Mouse (Mus musculus): Measurements from ENCODE around the gene Cby3. TPM values are rescaled to one million over a fixed set of nuclear protein-coding genes. Genes with fewer than 3 reads are reported as not detected.

Gene Cby3
- polyA plus RNA-seq, 1 experiment from 2014 or later = 0.21 TPM

DNA sequence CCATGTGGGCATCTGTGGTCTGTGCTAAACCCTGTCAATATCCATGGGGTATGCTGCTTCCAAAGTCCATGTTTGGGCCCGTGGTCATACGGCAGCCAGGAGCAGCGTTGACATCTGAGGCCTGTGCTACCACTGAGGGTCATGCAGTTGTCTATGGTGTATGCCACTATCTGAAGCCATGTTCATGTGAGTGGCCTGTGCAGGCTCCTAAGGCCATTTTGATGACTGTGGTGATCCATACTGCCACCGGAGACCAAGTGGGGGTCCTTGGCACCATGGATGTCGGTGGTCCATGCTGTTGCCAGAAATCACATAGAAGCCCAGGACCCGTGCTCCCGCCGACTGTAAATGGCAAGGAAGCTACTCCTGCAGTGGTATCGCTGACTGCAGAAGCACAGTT, 13.3 kb downstream of the Cby3 start:
- Histone ChIP-seq H3K9ac (replicated peaks) (no peak overlapping the region), H3K4me2 (ENCODE audit: low read depth, low read length) (no peak overlapping the region), H3K4me1 (ENCODE audit: insufficient read depth) (0 out of 2 replicates have a peak, but pooled peaks cover 6% of the 10 kb centered on the region), H3K9me3 (ENCODE audit: low read length) (no peaks in the 10 kb centered on the region), H3K4me3 (ENCODE audit: low read depth, low read length) (no peak overlapping the region), H3K36me3 (replicated peaks; ENCODE audit: insufficient read depth, low read length) (no peaks in the 10 kb centered on the region), H3K27ac (ENCODE audit: low read depth) (no peak overlapping the region), H3K27me3 (ENCODE audit: insufficient read depth, low read length) (no peaks in the 10 kb centered on the region)
- TF ChIP-seq CTCF (IDR thresholded peaks at IDR 0.05; ENCODE audit: low read depth) (no peak), EP300 (IDR thresholded peaks at IDR 0.05; ENCODE audit: low read depth) (no peak)
- DNase-seq (no peak), ATAC-seq (peak; percentile 40; the same call in 1 of the 2 replicates)
- 75% methylated on average over 9 of the region's 9 CpGs for WGBS (ENCODE audit: insufficient replicate concordance)

DNA sequence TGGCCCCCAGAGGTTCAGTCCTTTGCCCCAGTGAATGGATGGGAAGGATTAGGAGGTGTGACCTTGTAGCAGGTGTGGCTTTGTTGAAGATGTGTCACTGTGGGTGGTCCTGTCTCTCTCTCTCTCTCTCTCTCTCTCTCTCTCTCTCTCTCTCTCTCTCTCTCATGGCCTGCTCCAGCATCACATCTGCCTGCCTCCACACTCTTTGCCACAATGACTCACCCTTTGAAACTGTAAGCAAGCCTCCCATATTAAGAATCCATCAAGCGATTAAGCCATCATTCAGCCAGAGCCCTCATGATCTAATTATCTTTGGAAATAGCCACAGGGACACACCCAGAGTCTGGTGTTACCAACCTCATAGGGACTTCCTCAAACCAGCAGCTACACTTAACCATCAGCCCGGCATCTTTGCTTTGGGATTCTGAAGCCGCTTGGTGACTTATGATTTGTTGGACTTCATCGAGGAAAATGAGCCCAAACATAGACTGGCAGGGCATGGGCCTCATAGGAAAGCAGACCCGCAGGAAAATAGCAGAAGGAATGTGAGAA, 15.2 kb downstream of the Cby3 start:
- Histone ChIP-seq H3K27ac (ENCODE audit: low read depth) (no peak overlapping the region), H3K36me3 (replicated peaks; ENCODE audit: insufficient read depth, low read length) (no peaks in the 10 kb centered on the region), H3K27me3 (ENCODE audit: insufficient read depth, low read length) (no peaks in the 10 kb centered on the region), H3K4me1 (ENCODE audit: insufficient read depth) (0 out of 2 replicates have a peak, but pooled peaks cover 6% of the 10 kb centered on the region), H3K9me3 (ENCODE audit: low read length) (no peaks in the 10 kb centered on the region), H3K4me3 (ENCODE audit: low read depth, low read length) (no peak overlapping the region), H3K4me2 (ENCODE audit: low read depth, low read length) (no peak overlapping the region), H3K9ac (replicated peaks) (no peak overlapping the region)
- WGBS (ENCODE audit: insufficient replicate concordance) = 68% methylated on average over 5 of the region's 5 CpGs
- DNase-seq (no peak), ATAC-seq (no peak)
- TF ChIP-seq CTCF (IDR thresholded peaks at IDR 0.05; ENCODE audit: low read depth) = no peak
- no peak for TF ChIP-seq EP300 (IDR thresholded peaks at IDR 0.05; ENCODE audit: low read depth)

DNA sequence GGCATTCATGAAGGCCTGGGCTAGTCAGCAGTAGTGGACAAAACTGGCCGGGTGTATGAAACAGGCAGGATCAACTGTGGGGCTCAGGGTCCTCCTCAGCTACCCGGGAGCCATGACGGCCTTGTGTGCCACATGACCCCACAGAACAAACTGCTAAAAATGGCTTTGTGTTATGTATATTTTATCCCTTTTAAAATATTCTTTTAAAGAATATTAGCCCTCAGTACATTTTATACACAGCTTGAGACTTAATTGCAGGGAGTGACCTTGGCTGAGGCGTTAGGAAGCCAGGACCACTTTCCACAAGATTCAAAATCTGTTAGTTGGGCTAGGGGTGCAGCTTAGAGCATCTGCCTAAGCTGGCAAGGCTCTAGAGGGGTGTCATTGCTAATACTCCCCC, 16.7 kb downstream of the Cby3 start:
- 64% methylated on average over 4 of the region's 4 CpGs for WGBS (ENCODE audit: insufficient replicate concordance)
- peak overlapping the region; percentile 45; the same call in 1 of the 2 replicates for H3K4me3 ChIP-seq (ENCODE audit: low read depth, low read length)
- peak overlapping the region; percentile 70 for H3K4me2 ChIP-seq (ENCODE audit: low read depth, low read length)
- DNase-seq (no peak), ATAC-seq (no peak)
- peak overlapping the region; percentile 58; the same call in 1 of the 2 replicates for H3K9ac ChIP-seq (replicated peaks)
- 0 out of 2 replicates have a peak, but pooled peaks cover 6% of the 10 kb centered on the region for H3K4me1 ChIP-seq (ENCODE audit: insufficient read depth)
- H3K27ac ChIP-seq (ENCODE audit: low read depth) = no peak overlapping the region
- no peaks in the 10 kb centered on the region for H3K27me3 ChIP-seq (ENCODE audit: insufficient read depth, low read length)
- no peaks in the 10 kb centered on the region for H3K36me3 ChIP-seq (replicated peaks; ENCODE audit: insufficient read depth, low read length)
- H3K9me3 ChIP-seq (ENCODE audit: low read length) = no peaks in the 10 kb centered on the region
- no peak for TF ChIP-seq EP300 (IDR thresholded peaks at IDR 0.05; ENCODE audit: low read depth)
- TF ChIP-seq CTCF (IDR thresholded peaks at IDR 0.05; ENCODE audit: low read depth) = no peak

DNA sequence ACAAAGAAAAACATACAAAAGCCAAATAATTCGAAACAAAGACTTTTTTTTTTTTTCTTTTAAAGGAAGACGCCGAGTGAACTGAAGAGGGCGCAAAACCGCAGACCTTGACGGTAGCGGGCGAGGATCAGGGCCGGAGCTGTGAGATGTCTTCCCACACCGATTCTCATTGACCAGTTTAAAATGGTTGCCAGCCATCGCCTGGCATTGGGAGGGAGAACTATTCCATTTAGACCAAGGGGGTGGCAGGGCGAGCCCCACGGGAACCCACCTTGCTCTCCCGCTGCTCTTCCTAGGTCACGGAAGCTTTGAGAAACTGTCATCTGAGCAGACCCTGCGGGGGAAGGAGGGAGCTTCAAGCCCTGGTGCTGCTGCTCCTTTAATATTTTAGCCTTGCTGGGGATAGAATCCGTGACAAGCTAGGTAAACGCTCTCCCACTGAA, 17.2 kb downstream of the Cby3 start:
- Histone ChIP-seq H3K4me2 (ENCODE audit: low read depth, low read length) (peak overlapping the region; percentile 70), H3K9me3 (ENCODE audit: low read length) (no peaks in the 10 kb centered on the region), H3K9ac (replicated peaks) (peak overlapping the region; percentile 58), H3K27ac (ENCODE audit: low read depth) (no peak overlapping the region), H3K27me3 (ENCODE audit: insufficient read depth, low read length) (no peaks in the 10 kb centered on the region), H3K4me3 (ENCODE audit: low read depth, low read length) (peak overlapping the region; percentile 45), H3K4me1 (ENCODE audit: insufficient read depth) (peaks cover 9% of the 10 kb centered on the region), H3K36me3 (replicated peaks; ENCODE audit: insufficient read depth, low read length) (no peaks in the 10 kb centered on the region)
- peak; percentile 72 for DNase-seq
- ATAC-seq = peak; percentile 48; the same call in 1 of the 2 replicates
- TF ChIP-seq EP300 (IDR thresholded peaks at IDR 0.05; ENCODE audit: low read depth) (no peak), CTCF (IDR thresholded peaks at IDR 0.05; ENCODE audit: low read depth) (peak; percentile 66)
- 2% methylated on average over 18 of the region's 18 CpGs for WGBS (ENCODE audit: insufficient replicate concordance)

DNA sequence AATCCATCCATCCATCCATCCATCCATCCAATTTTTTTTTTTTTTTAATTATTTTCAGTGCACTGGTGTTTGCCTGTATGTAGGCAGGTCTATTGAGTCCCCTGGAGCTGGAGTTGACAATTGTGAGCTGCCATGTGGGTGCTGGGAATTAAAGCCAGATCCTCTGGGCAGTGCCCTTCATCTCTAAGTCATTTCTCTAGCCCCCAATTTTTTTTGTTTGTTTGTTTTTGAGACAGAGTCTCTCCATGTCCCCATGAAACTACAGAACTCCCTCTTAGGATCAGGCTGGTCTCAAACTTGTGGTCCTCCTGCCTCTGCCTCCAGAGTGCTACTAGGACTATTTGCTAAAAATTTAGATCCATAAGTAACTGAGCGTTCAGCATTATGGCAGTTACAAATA, 17.6 kb downstream of the Cby3 start:
- H3K4me2 ChIP-seq (ENCODE audit: low read depth, low read length) = peak overlapping the region; percentile 70; the same call in 1 of the 2 replicates
- DNase-seq (no peak), ATAC-seq (no peak)
- H3K4me3 ChIP-seq (ENCODE audit: low read depth, low read length) = peak overlapping the region; percentile 45; the same call in 1 of the 2 replicates
- H3K9me3 ChIP-seq (ENCODE audit: low read length) = no peaks in the 10 kb centered on the region
- TF ChIP-seq EP300 (IDR thresholded peaks at IDR 0.05; ENCODE audit: low read depth) (no peak), CTCF (IDR thresholded peaks at IDR 0.05; ENCODE audit: low read depth) (no peak)
- 94% methylated on average over 1 of the region's 1 CpGs for WGBS (ENCODE audit: insufficient replicate concordance)
- no peak overlapping the region; the same call in 1 of the 2 replicates for H3K9ac ChIP-seq (replicated peaks)
- no peaks in the 10 kb centered on the region for H3K36me3 ChIP-seq (replicated peaks; ENCODE audit: insufficient read depth, low read length)
- peaks cover 12% of the 10 kb centered on the region for H3K4me1 ChIP-seq (ENCODE audit: insufficient read depth)
- no peaks in the 10 kb centered on the region for H3K27me3 ChIP-seq (ENCODE audit: insufficient read depth, low read length)
- H3K27ac ChIP-seq (ENCODE audit: low read depth) = no peak overlapping the region

DNA sequence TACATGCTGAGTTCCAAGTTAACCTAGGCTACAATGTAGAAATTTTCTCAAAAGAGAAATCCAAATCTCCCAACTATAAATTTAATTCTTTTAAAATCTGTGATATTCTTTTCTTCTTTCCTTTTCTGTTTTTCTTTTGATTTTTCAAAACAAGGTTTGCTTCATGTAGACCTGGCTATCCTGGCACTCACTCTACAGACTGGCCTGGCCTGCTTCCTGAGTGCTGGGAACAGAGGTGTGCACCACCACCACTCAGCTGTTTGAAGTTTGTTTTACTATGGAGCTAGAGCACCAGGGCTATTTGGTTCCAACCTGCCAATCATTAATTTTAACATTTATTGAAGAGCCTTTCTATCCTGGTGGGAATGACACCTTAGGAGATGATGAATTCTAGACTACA, 18.8 kb downstream of the Cby3 start:
- H3K4me2 ChIP-seq (ENCODE audit: low read depth, low read length) = no peak overlapping the region
- DNase-seq = no peak
- TF ChIP-seq EP300 (IDR thresholded peaks at IDR 0.05; ENCODE audit: low read depth) (no peak), CTCF (IDR thresholded peaks at IDR 0.05; ENCODE audit: low read depth) (no peak)

More for the DNA sequence above, 18.8 kb downstream of the Cby3 start:
- peaks cover 12% of the 10 kb centered on the region for H3K4me1 ChIP-seq (ENCODE audit: insufficient read depth)
- H3K27me3 ChIP-seq (ENCODE audit: insufficient read depth, low read length) = no peaks in the 10 kb centered on the region
- H3K27ac ChIP-seq (ENCODE audit: low read depth) = no peak overlapping the region
- H3K4me3 ChIP-seq (ENCODE audit: low read depth, low read length) = no peak overlapping the region
- no peak for ATAC-seq
- H3K9ac ChIP-seq (replicated peaks) = no peak overlapping the region
- no peaks in the 10 kb centered on the region for H3K9me3 ChIP-seq (ENCODE audit: low read length)
- no peaks in the 10 kb centered on the region for H3K36me3 ChIP-seq (replicated peaks; ENCODE audit: insufficient read depth, low read length)

Measured in liver, postnatal 0 days (tissue).